Mouse (Mus musculus): ENCODE results near the gene Ccdc153. TPM values are rescaled to one million over a fixed set of nuclear protein-coding genes. Genes with fewer than 3 reads are reported as not detected.

Ccdc153 gene
- polyA plus RNA-seq, 1 experiment = not detected

DNA sequence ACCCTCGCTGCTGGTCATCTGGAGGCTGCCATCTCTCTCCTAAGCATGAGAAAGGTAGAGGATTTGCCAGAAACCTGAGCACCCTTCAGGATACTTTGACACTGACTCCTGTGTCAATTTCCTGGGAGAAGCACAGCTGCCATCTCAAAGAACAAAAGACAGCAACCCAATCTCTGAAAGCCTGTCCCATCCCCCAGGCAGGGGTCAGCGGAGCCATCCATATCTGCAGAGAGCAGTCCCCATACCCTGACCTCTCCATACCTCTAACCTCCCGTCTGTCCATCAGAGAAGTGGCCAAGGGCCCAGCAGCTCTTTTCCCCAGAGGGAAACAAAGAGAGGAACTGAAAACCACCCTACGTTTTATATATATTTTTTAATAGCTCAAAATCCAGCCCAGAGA, 3.9 kb upstream of the Ccdc153 start:
- TF ChIP-seq POLR2A (IDR thresholded peaks at IDR 0.05; ENCODE audit: insufficient read depth, low read depth, low read length) (no peak), CTCF (IDR thresholded peaks at IDR 0.05; ENCODE audit: insufficient read depth, low read depth, low read length) (no peak)
- WGBS = 82% methylated on average over 4 of the region's 4 CpGs
- Histone ChIP-seq H3K4me3 (ENCODE audit: insufficient read depth, low read depth, low read length) (no peak overlapping the region), H3K27ac (ENCODE audit: insufficient read depth, low read depth, low read length) (no peak overlapping the region), H3K4me1 (ENCODE audit: control insufficient read depth, insufficient read depth, low read length) (peaks cover 3% of the 10 kb centered on the region)

DNA sequence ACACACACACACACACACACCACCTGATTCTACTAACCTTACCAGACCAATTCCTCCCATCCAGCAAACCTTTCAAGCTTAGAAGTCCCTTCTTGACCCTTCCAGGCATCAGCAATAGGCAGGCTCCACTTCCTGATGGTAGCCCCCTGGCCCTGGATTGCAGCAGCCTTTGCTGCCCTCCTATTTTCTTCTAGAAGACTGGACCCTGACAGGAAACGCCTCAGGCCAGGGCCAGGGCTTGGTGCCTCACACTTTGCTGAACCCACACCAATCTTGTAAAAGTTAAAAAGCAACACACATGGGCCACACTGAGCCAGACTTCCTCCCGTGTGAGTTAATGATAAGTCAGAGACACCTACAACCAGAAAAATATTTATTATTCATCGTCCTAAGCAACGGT, 3.3 kb upstream of the Ccdc153 start:
- TF ChIP-seq CTCF (IDR thresholded peaks at IDR 0.05; ENCODE audit: insufficient read depth, low read depth, low read length) (no peak), POLR2A (IDR thresholded peaks at IDR 0.05; ENCODE audit: insufficient read depth, low read depth, low read length) (no peak)
- Histone ChIP-seq H3K27ac (ENCODE audit: insufficient read depth, low read depth, low read length) (no peak overlapping the region), H3K4me1 (ENCODE audit: control insufficient read depth, insufficient read depth, low read length) (no peaks in the 10 kb centered on the region), H3K4me3 (ENCODE audit: insufficient read depth, low read depth, low read length) (no peak overlapping the region)
- 84% methylated on average over 4 of the region's 4 CpGs for WGBS

DNA sequence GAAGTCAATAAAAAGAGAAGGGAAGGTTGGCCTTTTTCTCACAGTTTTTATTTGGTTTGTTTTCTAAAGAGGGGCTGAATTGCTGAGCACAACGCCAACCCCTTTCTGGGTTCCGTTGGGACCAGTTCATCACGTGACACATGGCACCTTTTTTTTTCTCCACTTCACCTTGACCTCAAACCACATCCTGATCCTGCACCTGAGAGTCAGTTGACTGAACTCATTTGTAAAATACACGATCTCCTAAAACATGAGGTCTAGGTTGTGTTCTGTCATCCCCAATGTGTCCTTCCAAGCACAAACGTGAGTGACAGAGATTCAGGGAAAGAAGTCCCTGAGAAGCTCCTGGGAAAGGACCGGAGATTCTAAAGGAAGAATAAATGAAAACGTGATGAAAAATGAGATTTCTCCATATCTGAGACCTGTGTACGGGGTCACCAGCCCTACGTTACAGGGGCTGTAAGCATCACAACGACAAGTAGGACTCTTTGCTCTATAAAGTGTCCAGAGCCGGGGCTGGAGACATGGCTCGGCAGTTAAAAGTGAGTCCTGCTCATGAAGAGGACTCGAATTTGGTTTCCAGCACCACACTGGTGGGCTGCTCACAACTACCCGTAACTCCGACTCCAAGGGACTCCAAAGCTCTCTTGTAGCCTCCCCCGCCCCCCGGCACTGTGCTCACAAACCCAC, 1.8 kb upstream of the Ccdc153 start:
- no peak overlapping the region for H3K4me3 ChIP-seq (ENCODE audit: insufficient read depth, low read depth, low read length)
- TF ChIP-seq POLR2A (IDR thresholded peaks at IDR 0.05; ENCODE audit: insufficient read depth, low read depth, low read length) (no peak), CTCF (IDR thresholded peaks at IDR 0.05; ENCODE audit: insufficient read depth, low read depth, low read length) (no peak)
- 80% methylated on average over 17 of the region's 17 CpGs for WGBS
- H3K4me1 ChIP-seq (ENCODE audit: control insufficient read depth, insufficient read depth, low read length) = no peaks in the 10 kb centered on the region
- H3K27ac ChIP-seq (ENCODE audit: insufficient read depth, low read depth, low read length) = no peak overlapping the region

DNA sequence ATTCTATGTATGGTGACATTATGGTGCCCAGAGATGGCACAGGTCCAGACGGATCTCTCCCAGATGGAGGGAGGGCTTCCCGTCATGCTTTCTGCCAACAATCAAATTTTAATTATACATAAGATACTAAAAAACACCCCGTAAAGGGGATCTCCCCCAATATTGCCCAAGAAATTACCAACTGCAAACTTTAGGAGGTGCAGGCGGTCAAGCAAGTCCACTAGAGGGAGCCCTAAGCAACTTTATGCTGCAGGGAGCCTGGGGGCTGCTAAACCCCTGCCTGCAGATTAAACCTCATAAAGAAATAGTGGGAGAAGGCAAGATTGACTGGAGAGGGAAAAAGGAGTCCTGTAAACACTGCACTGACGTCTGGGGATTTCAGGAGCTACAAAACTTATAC, 1.0 kb upstream of the Ccdc153 start:
- H3K4me1 ChIP-seq (ENCODE audit: control insufficient read depth, insufficient read depth, low read length) = no peaks in the 10 kb centered on the region
- H3K4me3 ChIP-seq (ENCODE audit: insufficient read depth, low read depth, low read length) = no peak overlapping the region
- WGBS = 4% methylated on average over 5 of the region's 5 CpGs
- H3K27ac ChIP-seq (ENCODE audit: insufficient read depth, low read depth, low read length) = no peak overlapping the region
- TF ChIP-seq POLR2A (IDR thresholded peaks at IDR 0.05; ENCODE audit: insufficient read depth, low read depth, low read length) (no peak), CTCF (IDR thresholded peaks at IDR 0.05; ENCODE audit: insufficient read depth, low read depth, low read length) (no peak)

- 55% methylated on average over 5 of the region's 5 CpGs for WGBS
- Histone ChIP-seq H3K27ac (ENCODE audit: insufficient read depth, low read depth, low read length) (no peak overlapping the region), H3K4me3 (ENCODE audit: insufficient read depth, low read depth, low read length) (no peak overlapping the region), H3K4me1 (ENCODE audit: control insufficient read depth, insufficient read depth, low read length) (no peaks in the 10 kb centered on the region)
- no peak for TF ChIP-seq CTCF (IDR thresholded peaks at IDR 0.05; ENCODE audit: insufficient read depth, low read depth, low read length)
- TF ChIP-seq POLR2A (IDR thresholded peaks at IDR 0.05; ENCODE audit: insufficient read depth, low read depth, low read length) = no peak
Measured at GRCm38 (mm10) chr9:44240911-44241310, 435 bp downstream of the Ccdc153 start.

- no peaks in the 10 kb centered on the region for H3K4me1 ChIP-seq (ENCODE audit: control insufficient read depth, insufficient read depth, low read length)
- H3K4me3 ChIP-seq (ENCODE audit: insufficient read depth, low read depth, low read length) = no peak overlapping the region
- H3K27ac ChIP-seq (ENCODE audit: insufficient read depth, low read depth, low read length) = no peak overlapping the region
- TF ChIP-seq POLR2A (IDR thresholded peaks at IDR 0.05; ENCODE audit: insufficient read depth, low read depth, low read length) = no peak
- TF ChIP-seq CTCF (IDR thresholded peaks at IDR 0.05; ENCODE audit: insufficient read depth, low read depth, low read length) = no peak
- WGBS = 82% methylated on average over 9 of the region's 9 CpGs
Measured at GRCm38 (mm10) chr9:44241418-44241817, 942 bp downstream of the Ccdc153 start.

- H3K4me1 ChIP-seq (ENCODE audit: control insufficient read depth, insufficient read depth, low read length) = no peaks in the 10 kb centered on the region
- WGBS = 60% methylated on average over 2 of the region's 2 CpGs
- H3K27ac ChIP-seq (ENCODE audit: insufficient read depth, low read depth, low read length) = no peak overlapping the region
- no peak for TF ChIP-seq POLR2A (IDR thresholded peaks at IDR 0.05; ENCODE audit: insufficient read depth, low read depth, low read length)
- TF ChIP-seq CTCF (IDR thresholded peaks at IDR 0.05; ENCODE audit: insufficient read depth, low read depth, low read length) = no peak
- H3K4me3 ChIP-seq (ENCODE audit: insufficient read depth, low read depth, low read length) = no peak overlapping the region
Measured at GRCm38 (mm10) chr9:44243621-44244020, 3.1 kb downstream of the Ccdc153 start.

DNA sequence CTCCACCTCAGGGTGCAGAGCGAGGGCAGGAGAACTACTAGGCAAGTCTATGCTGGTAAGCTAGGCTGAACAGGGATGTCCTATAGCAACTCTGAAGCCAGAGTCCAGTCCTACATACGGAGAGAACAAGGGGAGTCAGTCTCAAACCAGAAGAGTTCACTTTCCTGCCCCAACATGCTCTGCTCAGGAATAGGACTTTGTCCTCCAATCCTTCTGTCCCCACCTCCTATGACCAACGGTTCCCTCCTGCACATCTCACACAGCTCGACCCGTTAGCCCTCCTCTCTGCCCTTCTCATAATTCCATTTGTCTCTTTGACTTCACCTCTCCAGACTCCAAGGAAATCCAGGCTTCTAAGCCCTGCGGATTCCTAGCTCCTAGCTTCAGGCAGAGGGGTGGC, 7.4 kb downstream of the Ccdc153 start:
- WGBS = 91% methylated on average over 6 of the region's 6 CpGs
- no peak overlapping the region for H3K27ac ChIP-seq (ENCODE audit: insufficient read depth, low read depth, low read length)

DNA sequence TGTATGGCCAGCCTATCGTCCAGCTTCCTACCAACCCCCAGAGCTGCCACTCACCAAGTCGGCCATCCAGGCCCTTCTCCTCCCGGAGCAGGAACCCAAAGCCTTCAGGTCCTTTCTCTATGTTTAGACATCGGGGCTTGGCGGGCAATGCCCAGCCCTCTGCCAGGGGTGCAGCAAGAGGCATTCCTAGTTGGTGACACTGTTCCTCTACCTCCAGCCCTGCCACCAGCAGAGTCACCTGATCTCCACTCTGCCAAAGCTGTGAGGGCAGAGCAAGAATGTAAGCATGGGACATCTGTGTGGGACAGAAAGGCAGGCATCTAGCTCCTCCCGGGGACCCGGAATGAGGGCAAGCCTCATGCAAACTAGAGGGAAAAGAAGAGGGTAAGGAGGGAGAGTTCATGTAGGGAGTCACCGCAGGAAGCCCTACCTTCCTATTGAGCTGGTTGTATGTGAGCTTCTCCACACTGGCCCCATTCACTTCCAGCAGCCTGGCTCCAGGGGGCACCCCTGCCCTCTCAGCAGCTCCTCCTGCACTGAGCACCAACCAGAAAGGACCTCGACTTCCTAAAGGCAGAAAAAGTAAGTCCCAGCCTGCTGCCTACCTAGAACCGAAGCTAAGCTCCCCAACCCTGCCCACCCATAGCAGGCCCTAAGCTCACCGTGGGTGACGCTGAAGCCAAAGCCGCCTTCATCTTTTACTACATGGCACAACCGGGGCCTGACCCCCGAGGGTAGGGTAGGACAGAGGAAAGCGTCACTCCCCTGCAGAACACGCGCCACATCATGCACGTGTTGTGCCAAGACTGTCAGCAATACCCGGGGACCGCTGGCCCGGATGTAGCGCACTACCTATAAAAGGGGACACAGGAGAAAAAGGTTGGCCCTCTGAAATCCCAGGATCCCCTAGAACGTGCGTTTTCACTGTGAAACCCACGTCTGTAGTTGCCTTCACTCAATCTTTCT, 9.0 kb downstream of the Ccdc153 start:
- 41% methylated on average over 26 of the region's 26 CpGs for WGBS

More for the DNA sequence above, 7.4 kb downstream of the Ccdc153 start:
- peaks cover 31% of the 10 kb centered on the region for H3K4me1 ChIP-seq (ENCODE audit: control insufficient read depth, insufficient read depth, low read length)
- H3K4me3 ChIP-seq (ENCODE audit: insufficient read depth, low read depth, low read length) = no peak overlapping the region
- no peak for TF ChIP-seq CTCF (IDR thresholded peaks at IDR 0.05; ENCODE audit: insufficient read depth, low read depth, low read length)
- no peak for TF ChIP-seq POLR2A (IDR thresholded peaks at IDR 0.05; ENCODE audit: insufficient read depth, low read depth, low read length)

More for the DNA sequence above, 9.0 kb downstream of the Ccdc153 start:
- Histone ChIP-seq H3K27ac (ENCODE audit: insufficient read depth, low read depth, low read length) (0 out of 2 replicates have a peak overlapping the region, but pooled peaks have one; percentile 43), H3K4me3 (ENCODE audit: insufficient read depth, low read depth, low read length) (no peak overlapping the region), H3K4me1 (ENCODE audit: control insufficient read depth, insufficient read depth, low read length) (peaks cover 42% of the 10 kb centered on the region)
- TF ChIP-seq CTCF (IDR thresholded peaks at IDR 0.05; ENCODE audit: insufficient read depth, low read depth, low read length) (no peak; the same call in 1 of the 2 replicates), POLR2A (IDR thresholded peaks at IDR 0.05; ENCODE audit: insufficient read depth, low read depth, low read length) (no peak)
